Mouse (Mus musculus): ENCODE data around the gene Phf6.

DNA sequence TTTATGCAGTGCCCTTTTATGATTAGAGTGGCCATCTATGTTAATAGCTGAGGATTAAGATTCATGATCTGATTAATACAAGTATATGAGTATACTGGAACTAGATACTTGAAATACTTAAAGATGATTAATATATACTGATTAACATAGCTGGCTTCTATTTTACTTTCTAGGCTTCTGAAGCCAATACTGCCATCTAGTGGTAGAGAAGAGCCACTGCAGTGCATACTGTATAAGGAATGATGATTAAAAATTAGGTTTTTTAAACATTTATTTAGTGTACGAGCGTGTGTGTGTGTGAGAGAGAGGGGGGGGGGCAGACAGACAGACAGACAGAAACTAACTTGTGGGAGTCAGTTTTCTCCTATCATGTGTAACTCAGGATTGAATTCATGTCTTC is 22.4 kb downstream of the Phf6 start:
- no peak for TF ChIP-seq CTCF (IDR thresholded peaks at IDR 0.05; ENCODE audit: borderline replicate concordance, insufficient read depth, low read depth, low read length)
- TF ChIP-seq POLR2A (IDR thresholded peaks at IDR 0.05; ENCODE audit: borderline replicate concordance, insufficient read depth, low read length): no peak
